Mouse (Mus musculus) ES-E14 (cell line): ENCODE data around the gene Rasl11b.

Source experiments
- MAFK ChIP-seq: IDR thresholded peaks from 2 replicates; pipeline ENCODE4 v1.6.1; 2014; ENCODE audit warnings: mild to moderate bottlenecking, low read depth, low read length, inconsistent platforms; ENCODE audit not compliant: insufficient read depth
- ZC3H11A ChIP-seq: IDR thresholded peaks from 2 replicates; pipeline ENCODE4 v1.6.1; 2012; ENCODE audit warnings: low read depth, mild to moderate bottlenecking, inconsistent platforms, low read length, borderline replicate concordance

GRCm38 (mm10) chr5:74188886-74189285 lies 6.2 kb upstream of the Rasl11b start:
- TF ChIP-seq ZC3H11A (no peak), MAFK (no peak)
